Mouse (Mus musculus): ENCODE measurements around the gene Spock2. TPM values are rescaled to one million over a fixed set of nuclear protein-coding genes. Genes with fewer than 3 reads are reported as not detected.
A peak's percentile ranks its signal among the peaks of the same experiment; 100 is the strongest.
"Not testable (repeated sequence)": the region's sequence is repeated elsewhere in the genome, so short reads cannot be mapped to it uniquely, and the experiment has no call there.

Spock2 gene
- polyA plus RNA-seq, 1 experiment from 2014 or later, result 3.8 TPM

GRCm38 (mm10) chr10:60140751-60141150 is 34.7 kb downstream of the Spock2 start:
- no peak overlapping the region for H3K4me3 ChIP-seq (ENCODE audit: low read depth, low read length)
- H3K9me3 ChIP-seq (ENCODE audit: control insufficient read depth, low read depth, low read length), result no peaks in the 10 kb centered on the region
- no peak overlapping the region for H3K27ac ChIP-seq (ENCODE audit: low read length)
- 93% methylated on average over 4 of the region's 4 CpGs for WGBS
- no peak overlapping the region for H3K4me2 ChIP-seq (replicated peaks; ENCODE audit: low read depth, low read length)
- H3K27me3 ChIP-seq (ENCODE audit: control insufficient read depth, insufficient read depth, low read length), result no peaks in the 10 kb centered on the region
- H3K4me1 ChIP-seq (ENCODE audit: control insufficient read depth, insufficient read depth, low read length), result peaks cover 8% of the 10 kb centered on the region; the same call in 1 of the 2 replicates
- H3K9ac ChIP-seq (replicated peaks; ENCODE audit: low read depth, low read length), result no peak overlapping the region
- no peaks in the 10 kb centered on the region for H3K36me3 ChIP-seq (ENCODE audit: control insufficient read depth, insufficient read depth, low read length)
- no peak for ATAC-seq (ENCODE audit: insufficient number of reproducible peaks, insufficient read depth, low FRiP score, low read depth)

- no peak for ATAC-seq (ENCODE audit: insufficient number of reproducible peaks, insufficient read depth, low FRiP score, low read depth)
Observed at GRCm38 (mm10) chr10:60141656-60142160, 35.7 kb downstream of the Spock2 start.

GRCm38 (mm10) chr10:60147510-60148047 is 41.6 kb downstream of the Spock2 start:
- not testable (repeated sequence) for H3K4me3 ChIP-seq (ENCODE audit: low read depth, low read length); H3K36me3 ChIP-seq (ENCODE audit: control insufficient read depth, insufficient read depth, low read length); H3K9me3 ChIP-seq (ENCODE audit: control insufficient read depth, low read depth, low read length); H3K9ac ChIP-seq (replicated peaks; ENCODE audit: low read depth, low read length); H3K27me3 ChIP-seq (ENCODE audit: control insufficient read depth, insufficient read depth, low read length); H3K27ac ChIP-seq (ENCODE audit: low read length); ATAC-seq (ENCODE audit: insufficient number of reproducible peaks, insufficient read depth, low FRiP score, low read depth); H3K4me1 ChIP-seq (ENCODE audit: control insufficient read depth, insufficient read depth, low read length); H3K4me2 ChIP-seq (replicated peaks; ENCODE audit: low read depth, low read length)
- 72% methylated on average over 10 of the region's 10 CpGs for WGBS

More at GRCm38 (mm10) chr10:60141656-60142160, 35.7 kb downstream of the Spock2 start:
- H3K27ac ChIP-seq (ENCODE audit: low read length), result no peak overlapping the region
- no peak overlapping the region for H3K9ac ChIP-seq (replicated peaks; ENCODE audit: low read depth, low read length)
- H3K4me2 ChIP-seq (replicated peaks; ENCODE audit: low read depth, low read length), result no peak overlapping the region
- H3K4me3 ChIP-seq (ENCODE audit: low read depth, low read length), result no peak overlapping the region
- H3K27me3 ChIP-seq (ENCODE audit: control insufficient read depth, insufficient read depth, low read length), result no peaks in the 10 kb centered on the region
- no peaks in the 10 kb centered on the region for H3K36me3 ChIP-seq (ENCODE audit: control insufficient read depth, insufficient read depth, low read length)
- WGBS, result 88% methylated on average over 3 of the region's 3 CpGs
- peaks cover 4% of the 10 kb centered on the region; the same call in 1 of the 2 replicates for H3K4me1 ChIP-seq (ENCODE audit: control insufficient read depth, insufficient read depth, low read length)
- no peaks in the 10 kb centered on the region for H3K9me3 ChIP-seq (ENCODE audit: control insufficient read depth, low read depth, low read length)

GRCm38 (mm10) chr10:60148087-60148486 is 42.1 kb downstream of the Spock2 start:
- Histone ChIP-seq H3K27me3 (ENCODE audit: control insufficient read depth, insufficient read depth, low read length) (no peaks in the 10 kb centered on the region), H3K9ac (replicated peaks; ENCODE audit: low read depth, low read length) (no peak overlapping the region), H3K9me3 (ENCODE audit: control insufficient read depth, low read depth, low read length) (no peaks in the 10 kb centered on the region), H3K36me3 (ENCODE audit: control insufficient read depth, insufficient read depth, low read length) (no peaks in the 10 kb centered on the region), H3K27ac (ENCODE audit: low read length) (no peak overlapping the region), H3K4me1 (ENCODE audit: control insufficient read depth, insufficient read depth, low read length) (no peaks in the 10 kb centered on the region), H3K4me2 (replicated peaks; ENCODE audit: low read depth, low read length) (no peak overlapping the region), H3K4me3 (ENCODE audit: low read depth, low read length) (no peak overlapping the region)
- under 1% methylated on average over 5 of the region's 5 CpGs for WGBS
- ATAC-seq (ENCODE audit: insufficient number of reproducible peaks, insufficient read depth, low FRiP score, low read depth), result peak; percentile 31; the same call in 1 of the 2 replicates

- no peak overlapping the region for H3K4me3 ChIP-seq (ENCODE audit: low read depth, low read length)
- H3K27ac ChIP-seq (ENCODE audit: low read length), result no peak overlapping the region
- H3K4me1 ChIP-seq (ENCODE audit: control insufficient read depth, insufficient read depth, low read length), result no peaks in the 10 kb centered on the region
- 60% methylated on average over 6 of the region's 6 CpGs for WGBS
- H3K9ac ChIP-seq (replicated peaks; ENCODE audit: low read depth, low read length), result no peak overlapping the region
- H3K4me2 ChIP-seq (replicated peaks; ENCODE audit: low read depth, low read length), result no peak overlapping the region
- H3K27me3 ChIP-seq (ENCODE audit: control insufficient read depth, insufficient read depth, low read length), result no peaks in the 10 kb centered on the region
- no peaks in the 10 kb centered on the region for H3K9me3 ChIP-seq (ENCODE audit: control insufficient read depth, low read depth, low read length)
- H3K36me3 ChIP-seq (ENCODE audit: control insufficient read depth, insufficient read depth, low read length), result no peaks in the 10 kb centered on the region
- no peak for ATAC-seq (ENCODE audit: insufficient number of reproducible peaks, insufficient read depth, low FRiP score, low read depth)
Observed at GRCm38 (mm10) chr10:60151107-60151663, 45.2 kb downstream of the Spock2 start.

GRCm38 (mm10) chr10:60156016-60156415 is 50.0 kb downstream of the Spock2 start:
- Histone ChIP-seq H3K4me1 (ENCODE audit: control insufficient read depth, insufficient read depth, low read length) (no peaks in the 10 kb centered on the region), H3K36me3 (ENCODE audit: control insufficient read depth, insufficient read depth, low read length) (no peaks in the 10 kb centered on the region), H3K27ac (ENCODE audit: low read length) (no peak overlapping the region), H3K4me3 (ENCODE audit: low read depth, low read length) (no peak overlapping the region), H3K4me2 (replicated peaks; ENCODE audit: low read depth, low read length) (no peak overlapping the region), H3K9me3 (ENCODE audit: control insufficient read depth, low read depth, low read length) (no peaks in the 10 kb centered on the region), H3K9ac (replicated peaks; ENCODE audit: low read depth, low read length) (no peak overlapping the region), H3K27me3 (ENCODE audit: control insufficient read depth, insufficient read depth, low read length) (no peaks in the 10 kb centered on the region)
- ATAC-seq (ENCODE audit: insufficient number of reproducible peaks, insufficient read depth, low FRiP score, low read depth), result no peak

GRCm38 (mm10) chr10:60158144-60158543 is 52.1 kb downstream of the Spock2 start:
- 83% methylated on average over 3 of the region's 3 CpGs for WGBS
- Histone ChIP-seq H3K4me1 (ENCODE audit: control insufficient read depth, insufficient read depth, low read length) (no peaks in the 10 kb centered on the region), H3K27ac (ENCODE audit: low read length) (no peak overlapping the region), H3K9ac (replicated peaks; ENCODE audit: low read depth, low read length) (no peak overlapping the region), H3K27me3 (ENCODE audit: control insufficient read depth, insufficient read depth, low read length) (no peaks in the 10 kb centered on the region), H3K4me3 (ENCODE audit: low read depth, low read length) (no peak overlapping the region), H3K4me2 (replicated peaks; ENCODE audit: low read depth, low read length) (no peak overlapping the region), H3K9me3 (ENCODE audit: control insufficient read depth, low read depth, low read length) (no peaks in the 10 kb centered on the region), H3K36me3 (ENCODE audit: control insufficient read depth, insufficient read depth, low read length) (no peaks in the 10 kb centered on the region)
- ATAC-seq (ENCODE audit: insufficient number of reproducible peaks, insufficient read depth, low FRiP score, low read depth), result no peak

GRCm38 (mm10) chr10:60161397-60161796 is 55.4 kb downstream of the Spock2 start:
- not testable (repeated sequence) for H3K4me1 ChIP-seq (ENCODE audit: control insufficient read depth, insufficient read depth, low read length); H3K9ac ChIP-seq (replicated peaks; ENCODE audit: low read depth, low read length); ATAC-seq (ENCODE audit: insufficient number of reproducible peaks, insufficient read depth, low FRiP score, low read depth); H3K36me3 ChIP-seq (ENCODE audit: control insufficient read depth, insufficient read depth, low read length); H3K27me3 ChIP-seq (ENCODE audit: control insufficient read depth, insufficient read depth, low read length); H3K4me3 ChIP-seq (ENCODE audit: low read depth, low read length); H3K27ac ChIP-seq (ENCODE audit: low read length); H3K4me2 ChIP-seq (replicated peaks; ENCODE audit: low read depth, low read length); H3K9me3 ChIP-seq (ENCODE audit: control insufficient read depth, low read depth, low read length)
- 66% methylated on average over 3 of the region's 3 CpGs for WGBS

Data from stomach, embryonic 14.5 days (tissue).